Mouse (Mus musculus) layer of hippocampus, adult 9-11 months (tissue): ENCODE results near the gene Timm17b.
A peak's percentile ranks its signal among the peaks of the same experiment; 100 is the strongest.

Experiments used
- DNase-seq: peaks from one replicate; pipeline ENCODE4 v3.0.0; 2022

The Timm17b gene

DNA sequence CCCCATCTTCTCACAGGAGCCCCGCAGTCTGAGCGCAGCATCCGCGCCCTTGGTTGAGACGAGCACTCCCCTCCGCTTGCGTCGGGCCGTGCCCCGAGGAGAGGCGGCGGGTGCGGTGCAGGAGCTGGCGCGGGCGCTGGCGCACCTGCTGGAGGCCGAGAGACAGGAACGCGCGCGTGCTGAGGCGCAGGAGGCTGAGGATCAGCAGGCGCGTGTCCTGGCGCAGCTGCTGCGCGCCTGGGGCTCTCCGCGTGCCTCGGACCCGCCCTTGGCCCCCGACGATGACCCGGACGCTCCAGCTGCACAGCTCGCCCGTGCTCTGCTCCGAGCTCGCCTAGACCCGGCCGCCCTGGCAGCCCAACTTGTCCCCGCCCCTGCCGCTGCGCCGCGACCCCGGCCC lies 22.9 kb downstream of the Timm17b start:
- no peak for DNase-seq

DNA sequence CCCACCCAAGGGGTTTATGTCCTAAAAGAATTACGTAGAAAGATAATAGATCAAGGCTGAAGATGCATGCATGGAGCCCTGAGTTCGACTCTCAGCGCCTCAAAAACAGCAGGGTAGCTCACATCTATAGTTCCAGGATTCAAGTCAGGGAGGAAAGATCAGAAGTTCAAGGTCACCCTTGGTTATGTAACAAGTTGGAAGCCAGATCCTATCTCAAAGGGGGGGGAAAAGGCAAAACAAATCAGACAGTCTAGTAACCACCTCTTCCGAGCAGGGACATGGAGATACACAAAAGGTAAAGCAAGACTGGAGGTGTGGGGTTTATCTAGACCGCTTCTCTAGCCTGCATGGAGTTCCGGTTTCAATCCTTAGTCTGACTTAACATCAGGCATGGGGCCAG lies 27.1 kb downstream of the Timm17b start:
- DNase-seq = no peak

DNA sequence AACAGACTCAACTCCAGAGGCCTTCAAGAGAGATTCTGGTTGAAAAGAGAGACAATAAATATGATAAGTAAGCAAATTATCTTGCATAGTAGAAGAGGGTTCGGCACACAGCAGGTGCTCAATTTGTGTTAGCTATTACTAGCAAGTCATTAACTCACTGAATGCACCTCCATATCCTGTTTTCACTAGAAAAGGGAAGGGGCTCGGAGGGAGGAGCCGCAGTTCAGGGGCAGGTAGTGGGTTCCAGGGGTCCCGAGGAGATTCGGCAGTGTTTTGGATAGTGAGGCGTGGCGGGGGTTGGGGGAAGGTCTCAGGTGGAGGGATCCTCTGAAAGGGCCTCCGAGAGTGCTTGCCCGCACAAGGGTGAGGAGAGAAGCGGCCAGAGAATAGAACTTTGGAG lies 28.0 kb downstream of the Timm17b start:
- no peak for DNase-seq

DNA sequence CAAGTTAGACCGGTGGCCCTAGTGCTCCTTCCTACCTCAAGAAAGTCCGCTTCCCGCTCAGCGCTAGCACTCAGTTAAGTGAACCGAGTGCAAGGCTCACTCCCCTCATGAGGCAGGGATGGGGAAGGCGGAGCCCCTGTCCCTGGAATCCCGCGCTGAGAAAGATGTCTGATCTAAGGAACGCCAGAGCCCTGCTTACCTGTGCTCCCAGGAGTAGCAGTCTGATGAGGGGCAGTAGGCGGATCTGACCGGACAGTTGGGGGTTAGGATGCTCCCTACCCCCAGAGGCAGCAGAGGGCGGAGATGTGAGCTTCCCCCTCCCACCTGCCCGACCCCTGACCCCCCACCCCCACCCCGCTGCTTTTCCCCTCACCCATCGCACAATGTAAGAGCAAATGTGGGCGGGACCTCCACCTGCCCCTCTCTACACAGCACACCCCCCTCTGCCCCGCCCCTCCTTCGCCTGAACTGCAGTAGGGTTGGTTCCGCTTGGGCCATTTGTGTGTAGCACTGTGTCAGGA lies 29.2 kb downstream of the Timm17b start, which contains the start of gene Eras:
Gene Eras, minus strand, starts transcription at position 338 of the 521 bp plus-strand sequence.
- no peak for DNase-seq

DNA sequence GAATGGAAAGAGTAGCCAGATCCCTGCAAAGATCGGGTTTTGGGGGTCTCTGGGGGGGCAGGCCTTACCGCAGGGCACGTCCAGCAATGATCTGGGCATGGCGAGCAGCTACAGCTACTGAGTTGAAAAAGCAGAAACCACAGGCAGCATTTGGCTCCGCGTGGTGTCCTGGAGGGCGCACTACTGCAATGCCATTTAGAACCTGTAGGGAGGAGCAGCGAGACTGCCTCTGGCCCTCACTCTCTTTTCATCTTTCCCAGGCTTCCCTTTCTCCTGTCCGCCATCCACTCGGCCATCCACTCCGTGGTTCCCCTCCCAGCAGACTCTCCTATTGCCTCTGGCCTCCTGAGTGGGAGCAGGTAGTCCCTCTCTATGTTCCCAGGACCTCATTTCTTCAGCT lies 37.7 kb downstream of the Timm17b start:
- no peak for DNase-seq

DNA sequence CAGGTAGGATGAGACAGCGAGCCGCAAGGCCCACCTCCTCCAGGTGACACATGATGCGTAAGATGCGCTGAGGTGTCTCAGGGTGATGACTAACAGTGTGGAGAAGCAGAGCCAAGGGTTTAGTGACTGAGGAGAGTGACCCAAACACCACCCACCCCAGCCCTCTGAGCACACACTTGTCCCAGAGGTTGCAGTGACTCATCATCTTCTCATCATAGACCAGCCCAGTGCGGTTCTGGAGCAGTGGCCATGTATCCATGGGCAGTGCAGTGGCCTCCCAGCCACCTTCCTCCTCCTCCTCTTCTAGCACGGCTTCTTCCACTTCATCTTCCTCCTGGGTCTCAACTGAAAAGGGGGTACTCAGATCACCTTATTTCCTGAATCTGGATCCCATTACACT lies 38.5 kb downstream of the Timm17b start:
- DNase-seq = no peak

DNA sequence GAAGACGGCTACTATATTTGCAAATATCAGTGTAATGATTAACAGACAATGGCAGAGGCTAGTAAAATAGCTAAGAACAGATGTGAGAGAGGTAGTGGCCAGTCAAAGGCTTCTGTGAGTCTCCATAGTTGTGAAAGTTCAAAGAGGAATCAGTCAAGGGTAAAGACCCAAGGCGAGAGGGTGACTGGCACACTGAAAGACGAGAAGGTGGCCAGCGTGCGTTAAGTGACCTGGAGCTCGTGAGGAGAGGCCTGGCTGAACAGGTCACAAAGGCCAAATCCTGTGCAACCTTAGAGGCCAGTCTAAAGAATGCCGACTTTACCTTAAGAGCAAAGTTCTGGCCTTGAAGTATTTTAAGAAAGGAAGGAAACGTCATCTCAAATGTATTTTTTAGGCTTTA lies 46.5 kb downstream of the Timm17b start:
- no peak for DNase-seq

DNA sequence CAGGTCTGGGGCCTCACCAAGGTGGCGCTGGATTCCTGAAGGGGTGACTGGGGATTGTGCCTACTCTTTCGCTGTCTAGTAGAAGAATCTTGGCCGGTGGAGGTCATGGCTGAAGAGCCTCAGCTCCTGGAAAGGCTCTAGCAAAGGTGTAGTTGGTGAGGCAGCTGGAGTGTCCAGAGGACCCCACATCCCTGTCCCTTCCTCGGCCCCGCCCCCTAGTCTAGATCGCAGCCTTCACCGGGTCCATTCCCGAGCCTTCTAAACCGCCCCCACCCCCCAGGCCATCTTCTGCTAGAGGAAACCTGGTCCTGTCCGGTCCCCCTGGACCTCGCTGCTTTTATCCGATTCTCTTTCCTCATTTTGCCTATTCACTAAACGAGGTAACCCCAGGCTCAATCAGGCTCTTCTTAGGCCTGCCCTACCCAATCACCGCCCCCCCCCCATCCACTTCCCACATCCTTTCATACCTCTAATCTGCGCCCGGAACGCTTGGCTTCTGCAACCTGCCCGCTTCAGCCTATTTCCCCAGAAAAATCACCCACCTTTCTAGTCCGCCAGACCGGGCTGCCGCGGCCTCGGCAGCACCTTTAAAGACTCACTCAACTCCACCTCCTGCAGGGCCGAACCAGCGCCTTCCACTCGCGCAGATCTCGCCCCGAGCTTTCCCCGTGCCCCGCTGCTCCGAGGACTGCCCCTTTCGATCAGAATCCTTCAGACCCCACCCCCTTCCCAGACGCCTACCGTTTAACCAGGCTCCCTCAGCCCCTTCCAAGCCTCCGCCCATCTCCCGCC lies 48.1 kb downstream of the Timm17b start, which contains the start of gene Hdac6:
Gene Hdac6, minus strand, starts transcription at position 782 of the 792 bp plus-strand sequence.
- no peak for DNase-seq

DNA sequence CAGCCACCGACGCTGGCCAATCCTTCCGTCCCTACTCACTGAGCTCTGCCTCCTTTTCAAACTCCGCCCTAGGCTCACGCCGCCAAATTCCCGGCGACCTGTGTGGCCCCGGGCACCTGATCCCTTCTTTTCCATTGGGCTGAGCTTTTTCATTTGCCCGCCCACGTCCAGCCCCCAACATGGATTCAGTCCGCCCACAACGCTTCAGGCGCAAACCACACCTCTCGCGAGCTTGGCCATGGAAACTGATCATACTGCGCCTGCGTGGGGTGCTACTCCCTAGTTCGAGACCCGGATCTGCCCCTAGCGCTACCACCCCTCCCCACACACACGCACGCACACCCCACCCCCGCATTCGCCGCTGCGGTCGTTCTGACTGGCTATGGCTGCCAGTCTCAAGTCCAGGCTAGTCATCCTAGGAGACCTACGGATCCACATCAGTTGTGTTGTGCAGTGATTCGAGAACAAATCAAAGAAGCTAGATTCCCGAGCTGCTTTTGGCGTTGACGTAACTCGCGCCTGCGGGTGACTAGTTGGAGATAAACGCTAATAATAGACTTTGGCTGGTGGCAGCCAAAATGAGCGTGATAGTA lies 48.8 kb downstream of the Timm17b start:
- DNase-seq = peak; percentile 97

DNA sequence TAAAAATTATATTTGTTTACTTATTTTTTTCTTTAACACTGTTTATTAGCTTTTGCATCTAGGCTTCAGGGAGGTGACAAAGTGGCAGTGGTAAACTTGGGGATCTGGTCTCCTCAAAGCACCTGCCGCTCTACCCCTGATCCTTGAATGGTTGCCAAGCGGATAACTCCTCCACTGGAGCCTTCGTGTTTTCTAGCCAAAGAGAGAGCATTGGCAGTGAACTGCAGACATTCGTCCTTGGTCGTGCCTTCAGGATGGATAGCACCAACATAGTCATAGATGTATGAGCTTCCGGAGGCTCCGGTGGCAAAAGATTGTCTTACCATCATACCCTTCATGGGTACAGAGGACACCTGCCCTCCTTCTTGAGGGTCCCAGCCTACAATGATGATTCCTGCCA lies 50.9 kb downstream of the Timm17b start:
- DNase-seq = no peak
